Mouse (Mus musculus) layer of hippocampus, adult 18-20 months (tissue): Measurements from ENCODE around the gene Gm49601. TPM values are rescaled to one million over a fixed set of nuclear protein-coding genes. Genes with fewer than 3 reads are reported as not detected.

ENCODE experiments used
- DNase-seq, 2 experiments: peaks; one replicate each; pipeline ENCODE4 v3.0.0; 2022; ENCODE audit warnings: low spot score in 2 of 2
- total RNA-seq, 2 experiments: library from RNA; stranded (reverse); gene quantifications; 2 replicates each; pipeline ENCODE4 v1.2.3; 2021

The Gm49601 gene
- total RNA-seq, 2 experiments from 2014 or later, result 173 to 179 TPM

DNA sequence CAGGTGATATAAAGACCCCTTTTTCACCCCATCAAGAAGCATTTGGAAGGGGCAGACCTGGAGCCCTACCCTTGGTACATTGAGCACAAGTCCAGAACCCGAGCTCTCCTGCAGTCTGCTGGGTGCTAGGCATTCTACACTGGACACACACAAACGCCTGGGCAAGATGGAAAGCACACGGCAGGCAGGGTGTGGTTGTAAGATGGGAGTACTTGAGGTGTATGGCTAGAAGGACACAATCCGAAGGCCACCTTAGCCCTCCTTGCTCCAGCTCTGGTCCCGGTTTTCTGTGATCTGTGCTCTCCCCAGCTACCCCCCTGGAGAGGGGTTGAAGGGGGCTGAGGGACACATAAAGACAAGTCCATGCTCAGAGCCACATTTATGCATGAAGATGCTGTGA, 4.1 kb upstream of the Gm49601 start:
- DNase-seq, result no peak

DNA sequence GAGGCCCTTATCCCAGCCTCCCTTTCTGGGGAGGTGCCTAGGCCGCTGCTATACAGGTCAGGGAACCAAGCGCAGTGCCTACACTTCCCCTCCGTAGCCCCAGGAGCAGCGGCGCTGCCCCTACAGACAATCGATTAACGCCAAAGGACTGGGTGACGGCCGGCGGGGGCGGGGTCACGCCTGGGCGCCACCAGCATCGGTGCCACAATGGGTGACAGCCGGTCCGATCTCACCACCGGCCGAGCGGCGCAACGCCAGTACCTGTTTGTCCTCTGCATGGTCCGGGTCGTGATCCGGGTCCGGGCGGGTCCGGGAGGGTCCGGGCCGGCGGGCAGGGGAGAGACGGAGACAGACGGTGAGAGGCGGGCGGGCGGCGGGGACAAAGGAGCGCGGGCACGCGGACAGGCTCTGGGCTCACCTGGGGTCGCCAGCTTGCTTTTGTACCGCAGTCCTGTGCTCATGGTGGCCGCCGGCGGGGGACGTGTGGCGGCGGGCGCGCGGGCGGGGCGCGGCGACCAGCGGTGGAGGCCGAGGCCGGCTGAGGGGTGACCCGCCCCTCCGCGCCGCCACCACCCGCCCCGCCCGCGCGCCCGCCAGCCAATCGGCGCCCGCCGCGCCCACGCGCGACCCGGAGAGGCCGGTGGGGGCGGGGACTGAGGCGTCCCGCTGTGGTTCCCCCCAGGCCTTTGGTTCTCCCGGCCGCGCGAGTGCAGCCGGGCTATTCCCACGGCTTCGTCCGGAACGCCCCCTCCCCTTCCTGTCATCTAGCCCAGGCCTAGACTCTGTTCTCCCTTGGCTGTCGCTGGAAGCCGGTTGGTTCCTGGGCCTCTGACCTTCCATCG, 3.4 kb upstream of the Gm49601 start, which contains the start of gene Sept5:
Sept5 (minus strand) TSS at position 565 of the 842 bp plus-strand sequence.
- peak in 1 of 2 experiments; percentile 66 for DNase-seq

DNA sequence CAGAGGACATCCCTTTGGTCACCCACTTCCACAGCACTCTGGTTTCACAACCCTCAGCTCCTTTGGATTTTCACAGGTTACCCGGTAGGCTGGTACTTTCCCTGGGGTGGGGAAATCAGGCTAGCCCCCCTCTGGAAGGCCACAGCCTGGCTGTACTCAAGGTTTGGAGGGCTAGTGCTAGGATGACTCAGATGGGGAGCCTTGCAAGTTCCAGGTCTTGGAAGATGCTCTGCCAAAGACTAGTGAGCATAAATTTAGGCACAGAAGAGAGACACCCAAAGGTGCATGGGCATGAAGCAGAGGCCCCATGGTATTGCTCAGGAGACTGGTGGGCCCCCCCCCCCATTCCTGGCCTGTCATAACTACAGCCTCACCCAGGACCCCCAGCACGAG, 2.7 kb upstream of the Gm49601 start:
- DNase-seq, result no peak

DNA sequence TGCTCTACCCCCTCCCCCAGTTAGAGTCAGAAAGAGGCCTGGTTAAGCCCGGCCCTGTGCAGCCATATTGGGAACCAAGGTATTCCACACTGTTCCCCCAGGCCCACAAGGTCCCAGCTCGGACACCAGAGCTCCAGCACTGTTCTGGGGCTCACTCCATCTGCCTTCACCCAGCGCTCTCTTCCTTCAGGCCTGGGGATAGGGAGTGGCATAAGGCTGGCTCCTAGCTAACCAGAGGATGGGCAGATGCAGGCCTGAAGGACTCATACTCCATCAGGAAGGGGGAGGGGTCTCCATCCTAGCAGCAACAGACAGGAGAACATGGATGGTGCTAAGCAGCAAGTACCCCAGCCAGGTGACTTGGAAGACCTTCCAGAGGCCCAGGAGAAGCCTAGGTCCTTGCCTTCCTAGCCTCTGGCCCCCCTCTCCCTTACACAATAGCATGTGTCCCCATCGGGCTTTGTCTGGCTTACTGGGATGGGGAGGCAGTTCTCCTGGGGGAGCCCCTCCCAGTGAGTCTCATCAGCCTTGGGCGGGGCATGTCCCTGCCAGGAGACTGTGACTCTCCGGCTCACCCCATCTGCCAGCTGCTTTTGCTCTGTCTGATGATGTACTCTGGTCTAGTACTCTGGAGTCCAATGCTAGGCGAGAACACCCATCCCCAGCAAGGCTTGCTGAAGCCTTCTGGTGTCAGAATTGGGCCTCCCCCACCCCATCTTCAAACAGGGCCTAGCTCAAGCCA, 2.1 kb upstream of the Gm49601 start:
- DNase-seq, result peak in 1 of 2 experiments; percentile 44

DNA sequence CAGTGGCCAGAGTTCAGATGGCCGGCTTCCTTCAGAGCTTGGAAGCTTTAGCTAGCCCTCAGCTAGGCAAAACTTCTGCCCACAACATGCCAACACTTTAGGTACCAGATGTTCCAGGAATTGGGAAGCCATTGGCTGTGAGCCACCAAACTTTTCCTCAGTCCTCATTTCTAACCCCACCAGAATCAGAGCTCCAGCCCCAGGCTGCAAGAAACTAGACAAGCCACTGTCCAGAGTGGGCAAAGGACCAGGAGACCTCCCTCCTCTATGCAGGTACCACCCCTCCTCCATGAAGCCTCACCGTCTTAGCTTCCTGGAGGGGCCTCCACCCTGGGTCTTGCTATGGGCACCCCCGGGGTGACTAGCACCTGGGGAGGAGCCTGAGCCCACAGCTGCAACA, 936 bp upstream of the Gm49601 start:
- peak in 1 of 2 experiments; percentile 21 for DNase-seq

DNA sequence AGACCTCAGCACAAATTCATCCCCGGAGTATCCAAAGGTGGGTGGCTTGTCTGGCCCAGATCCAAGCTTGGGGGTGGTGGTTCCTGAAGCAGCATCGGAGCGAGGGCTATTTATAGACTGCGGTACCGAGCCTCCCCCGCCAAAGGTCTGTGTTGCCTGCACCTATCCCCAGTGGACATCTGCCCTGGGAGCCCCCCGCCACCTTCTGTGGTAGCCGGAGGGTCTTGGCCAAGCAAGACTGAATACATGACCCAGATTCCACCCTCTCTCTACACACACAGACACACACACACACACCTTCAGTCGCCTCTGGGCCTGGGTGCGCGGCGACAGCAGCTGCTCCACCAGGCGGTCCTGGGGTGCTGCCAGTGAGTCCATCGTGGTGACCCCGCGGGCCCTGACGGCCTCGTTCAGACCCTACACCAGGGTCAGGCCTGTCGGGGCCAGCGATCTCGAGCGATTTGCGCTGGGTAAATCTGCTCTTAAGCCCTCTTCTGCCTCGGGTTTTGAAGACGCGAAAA, 376 bp downstream of the Gm49601 start:
- DNase-seq, result peak in 1 of 2 experiments; percentile 81

DNA sequence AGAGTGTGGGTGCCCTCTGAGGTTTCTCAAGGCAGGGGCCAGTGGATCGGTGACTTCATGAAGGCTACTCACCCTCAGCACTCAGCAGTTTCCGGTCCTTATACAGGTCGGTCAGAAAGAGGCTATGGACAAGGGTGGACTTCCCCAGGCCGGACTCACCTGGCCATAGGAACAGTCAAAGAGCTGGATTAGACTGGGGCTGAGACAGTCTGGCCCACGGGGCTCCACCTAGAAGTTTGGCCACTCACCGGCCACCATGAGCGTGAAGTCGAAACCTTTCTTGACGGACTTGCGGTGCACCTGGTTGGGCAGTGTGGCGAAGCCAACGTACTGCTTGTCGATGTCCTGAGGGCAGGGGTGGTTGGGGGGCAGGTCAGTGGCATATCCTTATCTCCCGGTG, 1.1 kb downstream of the Gm49601 start:
- DNase-seq, result peak in 1 of 2 experiments; percentile 20

DNA sequence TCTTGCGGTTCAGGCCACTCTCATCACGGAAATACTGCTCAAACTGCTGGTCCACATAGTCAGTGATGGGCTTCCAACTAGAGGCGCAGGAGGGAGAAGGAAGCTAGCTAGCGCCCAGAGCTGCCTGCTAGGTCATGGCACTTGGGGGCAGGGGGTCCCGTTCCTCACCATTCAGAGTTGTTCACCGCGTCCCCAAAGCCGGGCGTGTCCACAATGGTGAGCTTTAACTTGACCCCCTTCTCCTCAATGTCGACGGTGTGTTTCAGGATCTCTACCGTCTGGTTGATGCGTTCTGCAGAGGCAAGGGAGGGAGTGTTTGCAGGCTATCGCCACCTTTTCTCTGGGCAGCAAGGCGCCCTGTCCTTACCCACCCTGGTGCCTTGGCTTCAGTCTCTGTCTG, 1.6 kb downstream of the Gm49601 start:
- DNase-seq, result no peak

DNA sequence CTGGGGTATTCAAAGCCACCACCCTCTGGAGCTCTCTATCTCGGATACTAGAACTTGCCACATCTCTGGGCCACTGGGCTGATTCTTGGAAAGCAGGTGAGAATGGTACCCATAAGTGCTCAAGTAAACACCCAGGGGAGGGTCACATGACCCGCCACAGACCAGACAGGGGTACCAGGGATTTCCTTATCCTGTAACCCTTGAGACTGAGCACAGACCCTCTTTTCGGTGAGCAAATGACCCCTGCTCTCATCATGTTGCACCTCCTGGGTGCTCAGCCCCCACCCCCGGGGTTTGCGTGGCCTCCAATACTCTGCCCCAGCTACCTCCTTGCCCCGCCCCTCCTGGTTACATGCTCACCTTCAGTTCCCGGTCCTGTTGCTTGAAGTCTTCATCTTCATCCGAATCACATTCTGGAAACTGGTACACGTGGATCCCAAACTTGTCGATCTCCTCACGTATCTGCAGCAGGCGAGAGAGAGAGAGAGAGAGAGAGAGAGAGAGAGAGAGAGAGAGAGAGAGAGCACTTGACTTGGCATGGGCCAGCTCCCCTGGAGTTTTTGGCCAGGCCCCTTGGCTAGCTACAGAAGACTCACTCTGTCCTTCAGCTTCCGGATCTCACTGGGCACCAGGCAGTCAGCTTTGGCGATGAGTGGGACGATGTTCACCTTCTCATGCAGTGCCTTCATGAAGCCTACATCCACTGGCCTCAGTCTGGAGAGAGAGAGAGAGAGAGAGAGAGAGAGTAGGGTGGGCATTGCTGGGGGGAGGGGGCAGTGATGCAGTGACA, 2.3 kb downstream of the Gm49601 start:
- peak in 1 of 2 experiments; percentile 35 for DNase-seq

DNA sequence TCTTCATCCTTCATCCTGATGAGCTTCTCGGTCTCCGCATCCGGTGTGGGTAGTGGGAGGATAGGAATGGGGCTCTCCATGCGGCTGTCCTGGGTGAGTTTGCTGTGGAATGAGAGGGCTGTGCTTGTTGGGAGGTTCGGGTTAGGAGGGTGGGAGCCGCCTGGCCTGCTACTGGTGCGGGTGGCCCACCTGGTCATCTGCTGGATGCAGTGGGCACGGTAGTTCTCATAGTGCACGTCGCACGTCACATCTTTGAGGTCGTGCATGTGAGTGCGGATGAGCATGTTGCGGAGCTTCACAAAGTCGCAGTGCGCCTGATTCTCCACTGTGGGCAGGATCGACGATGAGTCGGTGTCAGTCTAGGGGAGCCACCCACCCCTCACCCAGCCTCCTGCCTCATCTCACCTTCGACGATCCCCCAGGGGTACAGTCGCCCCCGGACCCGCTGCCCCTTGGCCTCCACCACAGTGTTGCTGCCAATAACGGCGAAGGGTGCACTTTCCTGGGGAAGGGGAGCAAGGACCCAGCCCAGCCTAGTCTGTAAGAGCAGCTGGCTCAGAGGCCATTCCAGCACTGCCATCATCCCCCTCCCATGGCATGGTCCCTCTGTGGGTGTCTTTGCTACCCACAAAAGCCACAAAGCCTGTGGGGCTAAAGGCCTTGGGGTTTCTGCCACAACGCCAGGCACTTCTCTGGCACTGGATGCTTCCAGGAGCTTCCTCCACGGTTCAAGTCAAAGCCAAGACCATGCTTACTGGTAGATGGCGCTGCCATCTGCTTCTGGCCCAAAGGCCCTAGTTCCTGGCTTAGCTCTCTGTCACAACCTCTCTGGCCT, 3.1 kb downstream of the Gm49601 start:
- peak in 1 of 2 experiments; percentile 31 for DNase-seq

DNA sequence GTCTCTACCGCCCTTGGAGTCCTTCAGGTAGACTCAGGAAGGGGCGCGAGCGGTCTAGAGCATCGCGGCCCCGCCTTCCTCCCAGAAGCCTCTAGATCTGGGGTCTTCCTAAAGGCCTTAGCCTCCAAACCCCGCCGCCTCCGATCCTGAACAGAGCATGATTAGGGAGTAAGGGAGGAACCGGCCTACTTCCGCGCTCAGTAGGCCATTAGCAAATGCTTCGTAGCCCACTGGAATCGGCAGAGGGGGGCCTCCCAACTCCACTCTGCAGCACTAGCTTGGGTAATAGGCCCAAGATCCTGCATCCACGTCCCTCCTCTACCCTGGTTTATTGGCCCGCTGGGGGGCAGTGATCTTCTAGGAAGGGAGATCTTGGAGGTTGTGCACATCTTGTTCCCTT, 4.2 kb downstream of the Gm49601 start, which contains the start of gene Gp1bb:
Gp1bb (minus strand) TSS at position 385 of the 400 bp plus-strand sequence.
- peak in 1 of 2 experiments; percentile 14 for DNase-seq

DNA sequence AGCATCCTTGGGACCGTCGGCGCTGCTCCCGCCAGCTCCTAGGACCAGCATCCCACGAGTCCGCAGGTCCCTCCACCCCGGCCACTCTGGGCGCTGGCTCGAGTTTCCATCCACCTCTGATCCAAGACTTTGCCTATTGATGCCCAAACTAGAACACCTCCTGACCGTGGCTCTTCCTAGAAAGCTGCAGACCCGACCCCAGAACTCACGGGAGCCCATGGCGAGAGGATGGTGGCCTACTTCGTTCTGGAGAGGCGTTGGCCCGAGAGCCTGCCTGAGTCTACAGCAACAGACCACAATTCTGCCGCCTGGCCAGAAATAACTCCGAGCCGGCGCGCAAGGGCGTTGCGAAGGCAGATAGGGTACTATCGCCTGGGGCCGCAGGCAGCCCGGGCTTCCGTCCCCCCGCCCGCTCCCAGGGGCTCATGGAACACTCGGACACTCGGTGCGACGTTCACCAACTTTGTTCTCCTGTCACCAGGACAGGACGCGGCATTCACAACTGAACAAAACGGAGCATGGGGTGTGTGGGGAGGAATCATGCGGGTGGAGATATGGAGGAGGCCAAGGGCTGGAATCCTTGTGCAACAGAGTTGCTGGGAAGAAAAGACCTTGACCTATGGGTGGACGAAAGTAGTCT, 4.7 kb downstream of the Gm49601 start:
- peak in 1 of 2 experiments; percentile 44 for DNase-seq

DNA sequence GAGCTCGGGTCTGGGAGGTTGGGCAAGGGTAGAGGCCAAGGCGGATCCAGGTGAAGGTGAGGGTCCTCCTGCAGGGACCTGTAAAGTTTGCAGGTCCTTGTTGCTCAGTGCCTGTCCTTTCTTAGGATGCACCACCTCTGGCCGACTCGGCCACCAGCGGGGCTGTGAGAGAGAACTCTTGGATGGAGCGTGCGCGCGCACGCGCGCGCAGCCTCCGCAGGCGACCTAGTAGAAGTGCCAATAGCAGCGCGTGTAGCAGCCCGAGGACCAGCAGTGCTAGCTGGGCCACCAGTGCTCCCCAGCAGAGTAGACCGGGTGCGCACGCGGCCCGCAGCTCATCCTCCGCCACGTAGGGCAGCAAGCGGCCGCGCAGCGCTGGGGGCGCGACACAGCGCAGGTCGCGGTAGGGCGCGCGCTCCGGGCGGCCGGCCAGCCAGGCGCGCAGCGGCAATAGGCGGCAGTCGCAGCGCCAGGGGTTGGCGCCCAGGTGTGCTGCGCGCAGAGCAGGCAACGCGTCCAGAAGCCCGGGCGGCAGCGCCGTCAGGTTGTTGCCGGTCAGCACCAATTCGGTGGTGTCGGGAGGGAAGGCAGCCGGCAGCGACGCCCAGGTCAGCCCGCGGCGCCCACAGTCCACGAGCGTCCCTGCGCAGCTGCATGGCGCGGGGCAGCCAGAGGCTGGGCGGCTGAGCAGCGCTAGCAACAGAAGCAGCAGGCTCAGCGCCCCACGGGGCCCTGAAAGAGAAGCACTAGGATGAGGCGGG, 5.4 kb downstream of the Gm49601 start:
- DNase-seq, result peak in 1 of 2 experiments; percentile 58

DNA sequence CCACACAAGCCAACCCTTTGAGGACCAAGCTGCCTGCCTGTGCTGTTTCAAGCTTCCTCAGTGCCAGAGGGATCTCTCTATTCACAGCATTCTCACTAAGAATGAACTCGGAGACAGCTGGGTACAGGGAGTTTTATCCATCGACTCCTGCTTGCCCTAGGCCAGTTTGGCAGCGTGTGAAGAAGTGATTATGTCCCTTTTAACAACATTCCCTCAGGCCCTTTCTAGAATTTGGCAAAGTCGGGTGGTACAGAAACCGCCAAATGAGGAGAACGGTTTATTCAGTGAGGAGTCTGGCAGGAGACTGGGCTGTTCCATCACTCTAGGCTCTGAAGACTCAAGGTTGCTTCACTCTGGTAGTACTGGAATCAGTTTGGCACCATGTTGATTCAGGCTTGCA, 6.0 kb downstream of the Gm49601 start:
- peak in 1 of 2 experiments; percentile 44 for DNase-seq

DNA sequence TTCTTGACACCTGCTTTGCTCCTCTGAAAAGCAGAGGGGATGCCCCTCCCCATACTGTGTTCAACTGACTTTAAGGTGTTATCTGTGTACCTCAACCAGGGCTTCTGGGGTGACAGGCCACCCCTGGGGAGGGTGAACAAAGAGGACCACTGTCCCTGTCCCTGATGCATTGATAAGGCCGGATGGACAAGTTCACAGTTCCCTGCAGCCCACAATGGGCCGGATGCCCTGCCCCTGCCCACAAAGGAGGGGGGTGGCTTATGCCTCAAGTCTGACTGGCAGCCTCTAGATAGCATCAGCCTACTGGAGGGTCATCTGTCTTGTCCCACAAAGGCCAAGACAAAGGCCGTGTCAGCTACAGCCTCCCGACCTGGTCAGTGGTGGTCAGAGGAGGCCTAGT, 7.1 kb downstream of the Gm49601 start:
- no peak for DNase-seq

DNA sequence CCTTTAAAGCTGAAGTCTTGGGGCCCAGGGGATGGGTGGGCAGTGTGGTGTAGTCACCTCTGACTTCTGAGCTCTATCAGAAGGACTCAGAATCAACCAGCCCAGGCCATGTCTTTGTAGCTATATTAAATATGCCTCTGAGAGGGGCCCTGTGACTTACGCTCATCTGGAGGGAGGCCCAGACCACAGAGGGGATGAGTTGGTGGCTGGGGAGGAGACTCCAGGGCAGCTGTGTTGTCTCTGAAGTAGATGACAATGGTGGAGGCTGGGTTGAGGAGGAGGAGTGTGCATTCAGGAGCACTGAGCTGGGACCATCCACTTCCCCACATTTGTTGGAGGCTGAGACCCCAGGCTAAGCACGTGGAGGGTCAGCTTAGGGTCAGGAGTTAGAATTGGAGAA, 7.9 kb downstream of the Gm49601 start:
- no peak for DNase-seq

DNA sequence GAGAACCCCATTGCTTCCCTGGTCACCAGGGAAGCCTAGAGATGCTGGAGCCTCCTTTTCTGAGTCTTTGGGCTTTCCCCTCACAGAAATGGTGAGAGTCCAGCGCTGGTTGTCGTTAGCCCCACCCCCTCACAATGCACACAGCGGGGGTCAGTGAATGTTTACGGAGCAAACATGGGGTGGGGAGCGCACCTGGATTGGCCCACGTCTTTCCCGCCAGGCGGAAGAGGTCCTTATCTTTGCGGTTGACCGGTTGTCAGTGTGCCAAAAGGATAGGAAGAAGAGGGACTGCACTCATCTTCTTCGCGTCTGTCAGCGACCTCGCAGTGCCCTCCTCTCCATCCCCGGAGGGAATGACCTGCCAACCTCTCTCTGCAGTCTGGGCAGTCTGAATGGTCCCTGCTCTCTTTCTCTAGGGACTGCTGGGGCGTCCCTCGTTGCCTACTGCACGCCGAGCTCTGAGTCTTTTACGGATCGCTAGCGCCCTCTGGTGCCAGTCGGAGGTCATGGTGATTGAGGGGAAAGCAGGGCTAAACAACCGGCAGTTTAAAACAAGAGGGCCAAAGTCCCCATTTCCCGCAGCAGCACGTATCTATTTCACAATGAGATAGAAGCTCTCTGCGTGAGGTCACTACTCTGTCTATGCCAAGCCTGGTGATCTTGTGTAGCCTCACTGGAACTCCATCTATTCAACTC, 8.7 kb downstream of the Gm49601 start:
- DNase-seq, result peak; percentile 83 to 96

DNA sequence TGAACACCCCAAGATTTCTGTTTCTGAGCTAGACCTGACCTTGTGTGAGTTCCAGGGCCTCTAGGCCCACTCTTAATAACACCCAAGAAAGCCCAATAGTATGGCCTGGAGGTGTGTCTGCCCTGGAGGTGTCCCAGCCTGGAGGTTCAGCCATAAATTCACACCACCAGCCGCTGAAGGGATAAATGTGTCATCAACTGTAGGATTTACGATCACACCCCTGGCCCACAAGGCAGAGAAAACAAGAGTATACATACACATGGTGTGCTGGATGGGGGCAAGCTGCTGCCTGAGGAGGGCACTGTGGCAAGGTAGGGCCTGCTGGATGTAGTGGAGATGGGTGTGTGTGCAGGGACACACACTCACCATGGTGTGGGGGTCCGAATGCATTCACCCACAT, 12.9 kb downstream of the Gm49601 start:
- DNase-seq, result no peak
